Mouse (Mus musculus) layer of hippocampus, adult 11-12 months (tissue): ENCODE results near the gene Gm21985.
A peak's percentile ranks its signal among the peaks of the same experiment; 100 is the strongest.
"Not testable (repeated sequence)": the region's sequence is repeated elsewhere in the genome, so short reads cannot be mapped to it uniquely, and the experiment has no call there.

Experiments
- DNase-seq: peaks from one replicate; pipeline ENCODE4 v3.0.0; 2022; ENCODE audit warnings: low spot score

Gm21985 gene

DNA sequence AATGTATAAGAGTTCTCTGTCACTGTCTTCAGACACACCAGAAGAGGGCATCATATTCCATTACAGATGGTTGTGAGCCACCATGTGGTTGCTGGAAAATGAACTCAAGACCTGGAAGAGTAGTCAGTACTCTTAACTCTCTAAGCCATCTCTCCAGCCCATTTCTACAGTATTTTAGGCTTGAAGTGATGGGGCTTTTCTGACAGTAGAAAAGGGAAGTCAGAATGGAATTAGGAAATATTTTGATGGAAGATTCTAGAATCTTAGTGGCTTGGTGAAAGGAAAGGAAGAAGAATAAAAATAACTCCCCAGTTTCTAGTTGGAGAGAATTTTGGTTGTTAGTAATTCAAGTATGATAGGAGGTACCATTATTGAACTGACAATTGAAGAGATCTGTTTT lies 127.8 kb downstream of the Gm21985 start:
- DNase-seq: no peak

DNA sequence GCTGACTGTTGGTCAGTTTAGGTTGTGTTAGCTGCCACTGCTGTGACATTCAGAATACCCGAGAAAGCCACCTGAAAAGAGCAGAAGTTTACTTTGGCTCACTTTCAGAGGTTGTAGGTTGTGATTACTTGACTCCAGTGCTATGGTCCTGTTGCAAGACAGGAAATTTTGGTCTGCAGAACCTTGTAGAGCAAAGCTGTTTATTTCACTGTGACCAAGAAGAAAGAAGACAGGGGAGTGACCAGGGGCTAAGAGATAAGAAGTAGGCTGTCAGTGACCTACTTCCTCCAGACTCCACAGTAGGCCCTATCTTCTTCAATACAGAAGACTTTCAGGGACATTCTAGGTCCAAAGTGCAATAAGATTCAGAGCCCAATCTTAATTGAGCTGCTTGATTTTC lies 130.5 kb downstream of the Gm21985 start:
- no peak for DNase-seq

DNA sequence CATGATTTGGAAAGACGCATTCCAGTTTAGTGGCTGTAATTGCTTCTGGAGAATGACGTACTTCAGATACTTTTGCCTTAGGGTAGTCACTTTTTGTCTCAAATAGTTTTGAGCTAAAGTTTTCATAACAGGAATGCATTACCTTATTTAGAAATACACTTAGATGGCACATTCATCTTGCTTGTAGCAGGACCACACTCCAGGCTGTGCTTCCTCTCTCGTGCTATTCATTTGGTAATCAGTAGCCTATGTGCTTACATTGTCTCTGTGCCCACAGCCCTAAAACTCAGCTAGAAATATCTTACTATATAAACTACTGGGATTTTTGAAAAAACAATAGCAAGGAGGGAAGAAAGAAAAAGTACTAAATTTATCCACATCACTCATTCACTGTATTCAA lies 140.9 kb downstream of the Gm21985 start:
- DNase-seq: no peak

DNA sequence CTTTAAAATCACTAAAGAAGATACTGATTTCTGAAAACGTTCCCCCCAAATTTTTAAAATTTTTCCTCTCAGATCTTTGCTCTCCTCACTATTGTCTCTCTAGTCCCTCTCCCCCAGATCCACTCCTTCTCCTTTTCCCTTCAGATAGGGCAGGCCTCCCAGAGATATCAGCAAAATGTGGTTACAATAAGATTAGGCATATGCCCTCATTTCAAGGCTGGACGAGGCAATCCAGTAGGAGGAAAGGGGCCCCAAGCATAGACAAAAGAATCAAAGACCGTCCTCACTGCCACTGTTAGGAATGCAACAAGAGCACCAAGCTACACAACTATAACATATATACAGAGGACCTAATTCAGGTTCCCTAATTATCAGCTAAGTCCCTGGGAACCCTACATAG lies 159.2 kb downstream of the Gm21985 start:
- no peak for DNase-seq

DNA sequence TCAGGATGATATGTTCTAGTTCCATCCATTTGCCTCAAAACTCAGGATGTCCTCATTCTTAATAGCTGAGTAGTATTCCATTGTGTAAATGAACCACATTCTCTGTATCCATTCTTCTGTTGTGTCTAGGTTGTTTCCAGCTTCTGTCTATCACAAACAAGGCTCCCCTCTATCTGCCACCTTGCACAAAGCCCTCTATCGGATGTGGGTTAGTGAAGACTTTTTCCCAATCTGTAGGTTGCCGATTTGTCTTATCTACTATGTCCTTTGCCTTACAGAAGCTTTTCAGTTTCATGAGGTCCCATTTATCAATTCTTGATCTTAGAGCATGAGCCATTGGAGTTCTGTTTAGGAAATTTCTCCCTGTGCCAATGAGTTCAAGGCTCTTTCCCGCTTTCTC lies 162.4 kb downstream of the Gm21985 start:
- not testable (repeated sequence) for DNase-seq

DNA sequence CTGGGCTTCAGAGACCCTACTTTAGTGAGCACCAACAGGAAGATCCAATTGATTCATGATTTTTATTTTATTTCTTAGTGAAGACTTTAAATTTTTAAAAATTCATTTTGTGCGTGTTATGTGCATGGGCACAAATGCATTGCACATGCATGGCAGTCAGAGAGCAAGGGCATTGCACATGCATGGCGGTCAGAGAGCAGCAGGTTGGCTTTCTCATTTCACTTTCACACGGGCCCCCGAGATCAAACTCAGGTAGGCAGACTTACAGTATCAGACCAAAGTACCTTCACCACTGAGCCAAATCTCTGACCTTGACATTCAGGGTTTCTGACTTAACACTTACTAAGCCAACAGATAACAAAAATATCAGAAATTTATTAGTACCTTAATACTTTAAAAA lies 163.6 kb downstream of the Gm21985 start:
- DNase-seq: no peak

DNA sequence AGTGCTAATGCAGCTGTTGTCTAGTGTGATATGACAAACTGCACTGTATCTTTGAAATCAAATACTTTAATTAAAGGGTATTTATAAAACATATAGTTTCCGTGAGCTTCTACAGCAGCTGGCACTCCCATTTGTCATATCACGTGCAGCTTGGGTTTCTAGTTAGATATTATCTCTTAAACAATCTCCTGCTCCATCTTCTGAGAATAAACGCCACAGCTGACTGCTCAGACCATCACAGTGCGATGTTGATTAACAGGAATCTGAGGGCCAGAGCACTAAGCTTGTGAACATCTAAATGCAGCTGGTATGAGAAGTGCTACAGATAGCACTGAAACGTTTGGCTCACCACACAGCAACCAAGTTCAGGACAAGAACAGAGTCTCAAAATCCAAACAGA lies 164.3 kb downstream of the Gm21985 start:
- DNase-seq: no peak

DNA sequence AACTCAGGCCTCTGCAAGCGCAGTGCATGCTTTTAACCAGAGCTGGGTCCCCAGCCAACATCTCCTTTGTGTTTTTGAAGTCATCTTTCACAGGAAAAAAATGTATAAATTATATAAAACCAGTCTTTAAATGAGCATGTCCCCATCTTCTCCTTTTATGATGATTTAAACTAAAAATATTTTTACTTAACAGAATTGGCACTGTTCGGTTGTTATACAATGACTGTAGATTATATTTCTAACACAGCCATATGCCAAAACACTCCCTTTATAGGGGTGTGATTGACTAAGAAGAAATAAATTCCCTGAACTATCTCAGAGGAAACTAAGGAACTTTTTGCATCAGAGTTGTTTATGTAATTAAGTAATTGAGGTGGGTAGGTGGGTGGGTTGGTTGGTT lies 166.4 kb downstream of the Gm21985 start:
- DNase-seq: no peak

DNA sequence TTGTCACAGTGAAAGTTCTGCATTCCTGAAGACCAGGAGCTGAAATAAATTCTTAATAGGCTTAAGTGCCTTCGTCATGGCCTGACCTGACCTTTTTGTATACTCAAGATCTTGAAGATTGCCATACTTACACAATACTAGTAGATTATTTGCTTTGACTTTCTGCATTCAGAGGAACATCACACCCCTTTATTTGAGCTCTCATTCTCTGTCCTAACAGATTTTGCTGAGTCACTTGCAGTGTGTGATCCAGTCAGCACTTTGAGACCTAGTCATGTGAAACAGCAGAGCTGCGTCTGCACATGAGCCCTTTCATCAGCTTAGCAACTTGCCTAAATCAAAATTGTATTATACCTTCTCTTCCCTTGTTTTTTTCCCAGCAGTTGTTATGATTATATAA lies 167.2 kb downstream of the Gm21985 start:
- DNase-seq: no peak

DNA sequence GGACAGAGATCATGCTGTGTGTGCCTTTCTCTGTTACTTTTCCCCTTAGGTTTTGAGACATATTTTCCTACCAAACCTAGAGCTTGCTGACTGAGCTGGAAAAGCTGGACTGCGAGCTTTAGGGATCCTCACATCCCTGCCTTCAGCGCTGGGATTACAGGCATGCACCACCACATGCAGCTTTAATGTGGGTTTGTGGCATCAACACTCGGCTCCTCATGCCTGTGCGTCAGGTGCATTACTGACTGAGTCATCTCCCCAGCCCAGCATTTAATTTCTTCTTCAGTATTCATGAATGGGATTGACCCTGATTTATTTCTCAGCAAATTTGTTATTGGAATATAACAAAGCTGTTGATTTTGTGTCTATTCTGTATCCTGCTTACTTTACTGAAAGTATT lies 170.2 kb downstream of the Gm21985 start:
- DNase-seq: no peak

DNA sequence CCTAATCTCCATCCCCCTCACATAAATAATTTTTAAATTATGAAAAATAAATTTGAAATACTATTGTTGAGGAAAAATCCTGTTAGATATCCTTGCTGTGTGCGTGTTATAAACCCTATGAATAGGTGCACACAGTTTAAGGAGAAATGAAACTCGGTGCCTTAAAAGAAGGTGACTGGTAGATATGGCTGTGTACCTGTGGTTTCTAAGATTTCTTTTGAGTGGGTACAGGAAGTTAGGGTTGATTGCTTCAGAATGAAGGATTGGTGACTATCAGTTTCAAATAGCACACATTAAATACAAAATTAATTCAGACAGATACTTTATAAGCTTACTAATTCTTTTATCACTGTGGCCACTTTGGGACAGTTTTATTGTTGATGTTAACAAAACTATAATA lies 171.5 kb downstream of the Gm21985 start:
- DNase-seq: no peak

DNA sequence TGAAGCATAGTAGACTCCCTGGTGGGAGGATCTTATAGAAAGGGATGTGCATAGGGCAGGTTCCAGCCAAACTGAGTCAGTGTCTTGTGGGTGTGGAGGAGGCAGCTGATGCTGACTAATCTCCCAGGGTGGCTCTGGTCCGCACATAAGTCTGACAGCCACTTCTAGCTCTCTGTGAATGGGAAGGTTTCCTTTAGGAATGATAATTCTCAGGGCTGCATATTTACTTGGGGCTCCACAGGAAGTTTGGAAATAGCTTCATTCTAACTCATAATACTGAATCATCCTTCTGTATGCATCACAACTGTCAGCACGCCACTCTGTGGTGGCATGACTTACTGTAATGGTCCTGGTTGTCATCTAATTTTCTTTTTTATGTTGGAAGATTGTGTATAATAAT lies 177.4 kb downstream of the Gm21985 start:
- no peak for DNase-seq

DNA sequence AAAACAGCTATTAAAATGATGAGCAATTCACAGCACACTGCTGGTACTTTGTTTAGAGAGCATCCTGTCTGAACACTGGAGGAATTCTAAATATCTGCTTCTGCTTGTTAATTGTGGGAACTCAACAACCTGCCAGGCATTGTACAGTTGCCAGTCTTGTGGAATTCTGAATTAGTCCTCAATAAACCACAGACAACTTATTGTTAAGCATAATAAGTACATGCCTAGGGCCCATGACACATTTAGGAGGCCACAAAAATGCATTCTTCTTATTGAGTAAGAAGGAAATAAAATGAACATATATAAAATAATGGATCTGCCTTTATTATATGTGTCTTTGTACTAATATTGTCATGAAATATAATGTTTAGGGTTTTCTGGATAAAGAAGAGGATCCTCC lies 179.4 kb downstream of the Gm21985 start:
- DNase-seq: no peak

DNA sequence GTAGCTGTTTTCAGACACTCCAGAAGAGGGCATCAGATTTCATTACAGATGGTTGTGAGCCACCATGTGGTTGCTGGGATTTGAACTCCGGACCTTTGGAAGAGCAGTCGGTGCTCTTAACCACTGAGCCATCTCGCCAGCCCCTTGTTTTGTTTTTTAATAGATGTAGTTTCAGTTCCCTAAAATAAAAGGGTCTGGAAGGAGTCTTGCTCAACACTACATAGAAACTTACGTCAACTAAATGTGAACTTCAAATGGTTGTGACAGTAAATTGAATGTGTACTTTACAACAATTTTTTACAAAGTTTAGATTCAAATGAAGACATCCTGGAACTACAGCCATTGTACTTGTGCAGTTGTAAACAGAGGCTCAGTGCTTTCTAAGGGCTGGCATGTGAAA lies 181.9 kb downstream of the Gm21985 start:
- not testable (repeated sequence) for DNase-seq

DNA sequence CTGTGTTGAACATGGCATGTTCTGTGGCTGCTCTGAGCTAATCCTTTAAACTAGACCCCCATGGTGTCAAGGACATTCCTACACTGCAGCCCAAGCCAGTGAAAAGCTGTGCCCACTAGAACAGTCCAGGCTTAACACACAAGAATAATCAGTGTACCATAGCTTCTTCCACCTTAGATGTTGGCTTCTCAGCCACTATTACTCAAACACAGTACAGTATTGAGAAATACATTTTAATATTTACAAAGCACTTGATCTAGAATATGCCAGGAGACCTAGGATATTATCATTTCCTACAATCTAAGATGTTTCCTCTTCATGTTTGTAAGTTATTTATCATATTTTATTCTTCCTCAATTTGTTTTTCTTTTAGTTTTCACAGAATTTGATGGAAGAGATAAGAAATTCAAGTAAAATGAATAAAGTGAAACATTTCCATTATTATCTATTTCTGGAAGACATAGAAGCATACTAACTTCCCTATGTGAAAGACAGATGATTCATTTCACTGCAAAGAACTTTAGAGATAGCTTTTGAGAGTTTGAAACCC lies 182.5 kb downstream of the Gm21985 start:
- DNase-seq: no peak

DNA sequence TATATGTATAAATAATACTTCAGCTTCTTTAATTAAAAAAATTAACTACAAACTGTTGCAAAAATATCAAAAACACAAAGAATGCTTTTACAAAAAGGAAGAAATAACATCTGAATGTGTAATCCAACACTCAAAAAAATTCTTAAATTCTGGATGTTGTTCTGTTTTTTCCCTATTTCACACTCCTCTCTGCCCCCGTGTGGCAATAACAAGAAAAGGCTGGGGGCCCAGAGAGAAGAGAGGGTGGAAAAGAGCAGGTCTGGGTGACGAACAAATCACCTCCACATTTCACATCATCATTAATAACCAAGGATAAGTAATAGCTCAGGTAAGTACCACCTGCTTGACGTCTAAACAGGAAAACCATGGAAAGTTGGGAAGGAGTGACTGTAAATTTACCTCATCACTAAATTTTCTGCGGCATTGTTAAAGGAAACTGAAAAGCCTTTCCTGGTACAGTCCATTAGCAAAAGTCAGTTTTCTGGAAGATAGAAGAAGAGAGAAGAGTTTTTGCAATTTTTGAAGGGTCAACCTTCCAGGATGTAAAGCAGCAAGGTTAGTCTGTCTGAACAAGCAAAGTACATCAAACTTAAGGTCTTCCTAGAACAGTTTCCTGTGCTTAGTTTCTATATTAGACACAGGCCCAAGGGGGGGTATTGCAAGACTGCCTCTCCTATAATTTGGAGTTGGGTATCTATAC lies 183.6 kb downstream of the Gm21985 start:
- DNase-seq: no peak

DNA sequence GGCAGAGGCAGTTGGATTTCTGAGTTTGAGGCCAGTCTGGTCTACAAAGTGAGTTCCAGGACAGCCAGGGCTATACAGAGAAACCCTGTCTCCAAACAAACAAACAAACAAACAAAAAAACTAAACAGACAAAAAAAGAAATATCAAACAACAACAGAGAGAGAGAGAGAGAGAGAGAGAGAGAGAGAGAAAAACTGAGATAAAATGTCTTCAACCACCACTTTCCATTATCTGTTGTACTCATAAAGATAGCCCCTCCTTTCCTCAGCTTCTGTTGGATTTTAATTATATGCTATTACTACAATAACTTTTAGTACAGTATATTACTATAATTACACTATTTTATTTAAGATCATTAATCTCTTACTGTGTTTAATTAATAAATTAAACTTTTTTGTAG lies 186.4 kb downstream of the Gm21985 start:
- DNase-seq: not testable (repeated sequence)

DNA sequence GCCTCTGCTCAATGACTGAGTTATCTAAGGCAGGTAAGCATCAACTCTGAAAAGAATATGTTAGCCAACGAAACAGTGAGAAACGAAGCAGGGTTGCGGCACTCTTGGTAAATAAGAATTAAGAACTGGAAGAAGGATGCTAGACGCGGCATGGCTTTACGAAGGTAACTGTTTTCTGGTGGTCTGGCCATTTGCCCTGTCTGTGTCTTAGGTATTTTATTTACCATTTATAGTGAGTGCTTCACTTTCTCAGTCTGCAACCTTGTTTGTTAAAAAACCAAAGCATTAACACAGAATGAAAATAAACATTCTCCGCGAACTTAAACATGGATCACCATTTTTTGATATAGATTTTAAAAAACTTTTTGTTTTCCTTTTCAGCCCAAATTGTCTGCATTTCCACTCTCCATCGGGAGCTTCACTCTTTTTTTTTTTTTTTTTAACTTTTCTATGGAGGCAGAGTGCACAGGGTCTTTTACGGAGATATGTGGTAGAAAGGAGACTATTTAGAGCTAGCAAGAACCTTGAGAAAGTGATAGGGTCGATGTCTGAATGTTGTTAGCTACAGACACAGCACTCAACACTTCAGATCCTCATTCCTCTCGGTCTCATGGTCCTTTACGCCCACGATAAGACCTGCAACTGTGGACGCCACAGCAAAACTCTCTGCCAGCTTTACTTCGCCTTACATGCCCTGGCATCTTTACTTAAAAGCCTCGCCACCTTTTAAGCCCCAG lies 188.2 kb downstream of the Gm21985 start:
- DNase-seq: no peak

DNA sequence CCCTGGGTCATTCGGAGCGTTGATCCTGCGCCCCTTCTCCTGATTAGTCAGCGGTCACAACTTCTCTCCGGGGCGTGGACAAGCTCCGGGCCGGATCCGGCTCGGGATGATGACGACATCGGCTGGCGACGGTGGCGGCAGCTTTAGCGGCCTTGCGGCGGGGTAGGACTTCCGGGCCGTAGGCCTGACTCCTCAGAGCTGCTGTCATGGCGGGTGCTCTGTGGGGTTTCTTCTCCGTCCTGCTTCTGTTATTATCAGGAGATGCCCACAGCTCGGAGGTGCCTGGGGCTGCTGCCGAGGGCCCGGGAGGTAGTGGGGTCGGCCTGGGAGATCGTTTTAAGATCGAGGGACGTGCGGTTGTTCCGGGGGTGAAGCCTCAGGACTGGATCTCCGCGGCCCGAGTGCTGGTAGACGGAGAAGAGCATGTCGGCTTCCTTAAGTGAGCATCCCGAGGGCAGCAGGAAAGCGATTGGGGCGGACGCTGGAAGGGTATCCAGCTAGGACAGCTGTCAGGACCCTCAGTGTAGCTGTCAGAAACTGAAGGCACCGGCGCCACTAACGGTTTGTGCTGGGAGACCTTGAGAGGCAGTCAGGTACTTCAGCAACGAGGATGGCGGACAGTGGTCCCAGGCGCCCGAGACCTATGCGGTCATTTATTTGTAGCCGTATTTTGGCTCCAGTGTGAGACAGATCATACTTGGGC lies 188.9 kb downstream of the Gm21985 start, which contains the start of gene Emc7:
Gene Emc7 (plus strand): TSS at position 136 of the 703 bp plus-strand sequence.
- peak; percentile 94 for DNase-seq
